Mouse (Mus musculus) midbrain, embryonic 14.5 days (tissue): ENCODE measurements around the gene Tm9sf4. TPM values are rescaled to one million over a fixed set of nuclear protein-coding genes. Genes with fewer than 3 reads are reported as not detected.

Source experiments
- ATAC-seq: fragments of 200-750 bp; cut with Nextera tagmentation; 2 replicates; pipeline ENCODE4 v1.8.0; 2017; ENCODE audit warnings: moderate number of reproducible peaks, moderate library complexity; ENCODE audit not compliant: low FRiP score, low TSS enrichment
- DNase-seq: peaks from one replicate; pipeline ENCODE4 v3.0.0-alpha.2; 2015
- H3K27ac ChIP-seq: fragments of 300-500 bp; sonication (generic); replicated peaks from 2 replicates; pipeline ENCODE4 v1.5.1; 2014; ENCODE audit warnings: mild to moderate bottlenecking, low read depth, low read length, moderate library complexity
- H3K27me3 ChIP-seq: fragments of 300-500 bp; sonication (generic); 2 replicates; pipeline ENCODE4 v1.6.1; 2014; ENCODE audit warnings: low read length, control low read depth, mixed read lengths; ENCODE audit not compliant: control insufficient read depth, insufficient read depth
- H3K36me3 ChIP-seq: fragments of 300-500 bp; sonication (generic); 2 replicates; pipeline ENCODE4 v1.6.1; 2014; ENCODE audit warnings: low read length, control low read depth; ENCODE audit not compliant: control insufficient read depth, insufficient read depth
- H3K4me1 ChIP-seq: fragments of 300-500 bp; sonication (generic); 2 replicates; pipeline ENCODE4 v1.6.1; 2014; ENCODE audit warnings: mild to moderate bottlenecking, antibody characterized with exemption, low read length, control low read depth; ENCODE audit not compliant: control insufficient read depth, insufficient read depth
- H3K4me2 ChIP-seq: fragments of 300-500 bp; sonication (generic); 2 replicates; pipeline ENCODE4 v1.6.1; 2014; ENCODE audit warnings: mild to moderate bottlenecking, low read length, moderate library complexity
- H3K4me3 ChIP-seq: fragments of 300-500 bp; sonication (generic); replicated peaks from 2 replicates; pipeline ENCODE4 v1.5.1; 2014; ENCODE audit warnings: low read depth, low read length
- H3K9ac ChIP-seq: fragments of 300-500 bp; sonication (generic); replicated peaks from 2 replicates; pipeline ENCODE4 v1.6.1; 2014; ENCODE audit warnings: mild to moderate bottlenecking, low read length, moderate library complexity
- H3K9me3 ChIP-seq: fragments of 300-500 bp; sonication (generic); 2 replicates; pipeline ENCODE4 v1.6.1; 2016; ENCODE audit warnings: low read length, control low read depth, mixed read lengths; ENCODE audit not compliant: control insufficient read depth
- WGBS: fragments of 180-500 bp; shearing (Covaris S2); extraction: QIAGEN DNeasy Blood & Tissue Kit; methylation state at CpG from one replicate; pipeline ENCODE4 v1.1.7; 2014; 5-methylcytosine and 5-hydroxymethylcytosine counted together
- polyA plus RNA-seq: library from polyadenylated mRNA; unstranded; fragments of >200 nt; fragmentation: Nextera tagmentation; extraction: Ambion mirVana; gene quantifications from 2 replicates; pipeline ENCODE4 v1.2.1, GENCODE M21; 2014

The Tm9sf4 gene
- polyA plus RNA-seq, 1 experiment from 2014 or later: 89.8 TPM

- Histone ChIP-seq H3K27ac (no peak overlapping the region), H3K36me3 (no peaks in the 10 kb centered on the region), H3K4me2 (no peak overlapping the region), H3K9ac (no peak overlapping the region), H3K4me3 (no peak overlapping the region), H3K4me1 (no peaks in the 10 kb centered on the region), H3K27me3 (no peaks in the 10 kb centered on the region), H3K9me3 (no peaks in the 10 kb centered on the region)
- ATAC-seq (no peak), DNase-seq (peak; percentile 20)
- WGBS: 14% methylated on average over 6 of the region's 6 CpGs
These were observed 30.1 kb upstream of the Tm9sf4 start for GRCm38 (mm10) chr2:153131019-153131418.

GRCm38 (mm10) chr2:153134237-153134636, 26.9 kb upstream of the Tm9sf4 start:
- Histone ChIP-seq H3K9me3 (no peaks in the 10 kb centered on the region), H3K27me3 (no peaks in the 10 kb centered on the region), H3K4me3 (no peak overlapping the region), H3K9ac (no peak overlapping the region), H3K4me1 (no peaks in the 10 kb centered on the region), H3K4me2 (no peak overlapping the region), H3K27ac (no peak overlapping the region), H3K36me3 (no peaks in the 10 kb centered on the region)
- peak; percentile 8 for DNase-seq
- WGBS: 35% methylated on average over 5 of the region's 5 CpGs
- no peak for ATAC-seq

GRCm38 (mm10) chr2:153136211-153136610, 24.9 kb upstream of the Tm9sf4 start:
- 53% methylated on average over 4 of the region's 4 CpGs for WGBS
- H3K9me3 ChIP-seq: no peaks in the 10 kb centered on the region
- no peaks in the 10 kb centered on the region for H3K4me1 ChIP-seq
- no peak overlapping the region for H3K4me2 ChIP-seq
- H3K4me3 ChIP-seq: no peak overlapping the region
- DNase-seq: no peak
- no peak overlapping the region for H3K9ac ChIP-seq
- ATAC-seq: no peak
- no peaks in the 10 kb centered on the region for H3K27me3 ChIP-seq
- no peak overlapping the region for H3K27ac ChIP-seq
- H3K36me3 ChIP-seq: no peaks in the 10 kb centered on the region

GRCm38 (mm10) chr2:153139158-153139557, 21.9 kb upstream of the Tm9sf4 start:
- Histone ChIP-seq H3K4me3 (no peak overlapping the region), H3K36me3 (no peaks in the 10 kb centered on the region), H3K4me1 (no peaks in the 10 kb centered on the region), H3K9me3 (no peaks in the 10 kb centered on the region), H3K27me3 (no peaks in the 10 kb centered on the region), H3K4me2 (no peak overlapping the region), H3K27ac (no peak overlapping the region), H3K9ac (no peak overlapping the region)
- ATAC-seq (no peak), DNase-seq (no peak)
- 87% methylated on average over 7 of the region's 7 CpGs for WGBS

GRCm38 (mm10) chr2:153139996-153140613, 21.0 kb upstream of the Tm9sf4 start:
- H3K4me2 ChIP-seq: no peak overlapping the region
- no peaks in the 10 kb centered on the region for H3K27me3 ChIP-seq
- H3K9ac ChIP-seq: no peak overlapping the region
- ATAC-seq (peak; percentile 70; the same call in 1 of the 2 replicates), DNase-seq (peak; percentile 74)
- H3K27ac ChIP-seq: peak overlapping the region; percentile 45; the same call in 1 of the 2 replicates
- H3K36me3 ChIP-seq: no peaks in the 10 kb centered on the region
- H3K4me1 ChIP-seq: no peaks in the 10 kb centered on the region
- H3K4me3 ChIP-seq: no peak overlapping the region
- WGBS: 8% methylated on average over 9 of the region's 9 CpGs
- no peaks in the 10 kb centered on the region for H3K9me3 ChIP-seq

- Histone ChIP-seq H3K36me3 (no peaks in the 10 kb centered on the region), H3K27ac (no peak overlapping the region), H3K4me1 (no peaks in the 10 kb centered on the region), H3K27me3 (no peaks in the 10 kb centered on the region), H3K4me2 (no peak overlapping the region), H3K9ac (no peak overlapping the region), H3K9me3 (no peaks in the 10 kb centered on the region), H3K4me3 (no peak overlapping the region)
- no peak for ATAC-seq
- WGBS: 30% methylated on average over 10 of the region's 10 CpGs
- DNase-seq: peak; percentile 87
These were observed 18.4 kb upstream of the Tm9sf4 start for GRCm38 (mm10) chr2:153142620-153143199.

GRCm38 (mm10) chr2:153145346-153145745, 15.8 kb upstream of the Tm9sf4 start:
- 79% methylated on average over 5 of the region's 5 CpGs for WGBS
- no peaks in the 10 kb centered on the region for H3K4me1 ChIP-seq
- H3K27me3 ChIP-seq: no peaks in the 10 kb centered on the region
- ATAC-seq (no peak), DNase-seq (no peak)
- H3K9me3 ChIP-seq: no peaks in the 10 kb centered on the region
- H3K36me3 ChIP-seq: no peaks in the 10 kb centered on the region
- no peak overlapping the region for H3K9ac ChIP-seq
- H3K4me2 ChIP-seq: no peak overlapping the region
- no peak overlapping the region for H3K27ac ChIP-seq
- H3K4me3 ChIP-seq: no peak overlapping the region

GRCm38 (mm10) chr2:153147236-153147635, 13.9 kb upstream of the Tm9sf4 start:
- DNase-seq (no peak), ATAC-seq (no peak)
- Histone ChIP-seq H3K27ac (no peak overlapping the region), H3K9ac (no peak overlapping the region), H3K36me3 (no peaks in the 10 kb centered on the region), H3K9me3 (no peaks in the 10 kb centered on the region), H3K4me3 (no peak overlapping the region), H3K4me2 (no peak overlapping the region), H3K4me1 (no peaks in the 10 kb centered on the region), H3K27me3 (no peaks in the 10 kb centered on the region)
- 82% methylated on average over 3 of the region's 3 CpGs for WGBS

- no peak for ATAC-seq
- WGBS: 21% methylated on average over 3 of the region's 3 CpGs
- H3K36me3 ChIP-seq: no peaks in the 10 kb centered on the region
These were observed 13.4 kb upstream of the Tm9sf4 start for GRCm38 (mm10) chr2:153147715-153148114.

More at GRCm38 (mm10) chr2:153147715-153148114, 13.4 kb upstream of the Tm9sf4 start:
- no peaks in the 10 kb centered on the region for H3K27me3 ChIP-seq
- H3K4me1 ChIP-seq: no peaks in the 10 kb centered on the region
- H3K4me2 ChIP-seq: no peak overlapping the region
- H3K9me3 ChIP-seq: no peaks in the 10 kb centered on the region
- no peak overlapping the region for H3K4me3 ChIP-seq
- peak; percentile 81 for DNase-seq
- no peak overlapping the region for H3K9ac ChIP-seq
- H3K27ac ChIP-seq: no peak overlapping the region
